Mouse (Mus musculus): ENCODE measurements around the gene Taf3.

Gene Taf3

GRCm38 (mm10) chr2:9893272-9893953, 155.0 kb downstream of the Taf3 start:
- in situ Hi-C loops (cut with MboI; ENCODE audit: low sequenced_read_pairs), result no loop called here

GRCm38 (mm10) chr2:9892541-9892940, 155.9 kb downstream of the Taf3 start:
- in situ Hi-C loops (cut with MboI; ENCODE audit: low sequenced_read_pairs), result no loop called here

- in situ Hi-C loops (cut with MboI; ENCODE audit: low sequenced_read_pairs), result no loop called here
Measured at GRCm38 (mm10) chr2:9890906-9891305, 157.5 kb downstream of the Taf3 start.

GRCm38 (mm10) chr2:9890251-9890650, 158.1 kb downstream of the Taf3 start:
- in situ Hi-C loops (cut with MboI; ENCODE audit: low sequenced_read_pairs), result no loop called here

GRCm38 (mm10) chr2:9889651-9890183, 158.7 kb downstream of the Taf3 start, which contains the start of gene Gata3:
Gene Gata3, minus strand, starts transcription at chr2:9890034.
- in situ Hi-C loops (cut with MboI; ENCODE audit: low sequenced_read_pairs), result no loop called here

GRCm38 (mm10) chr2:9888913-9889650, 159.3 kb downstream of the Taf3 start, which contains the start of gene 9230102O04Rik:
Gene 9230102O04Rik, minus strand, starts transcription at chr2:9889540.
- in situ Hi-C loops (cut with MboI; ENCODE audit: low sequenced_read_pairs), result no loop called here

- in situ Hi-C loops (cut with MboI; ENCODE audit: low sequenced_read_pairs), result no loop called here
Measured at GRCm38 (mm10) chr2:9887636-9888035, 160.8 kb downstream of the Taf3 start.

- in situ Hi-C loops (cut with MboI; ENCODE audit: low sequenced_read_pairs), result no loop called here
Measured at GRCm38 (mm10) chr2:9886921-9887610, 161.3 kb downstream of the Taf3 start.

GRCm38 (mm10) chr2:9886031-9886430, 162.4 kb downstream of the Taf3 start:
- in situ Hi-C loops (cut with MboI; ENCODE audit: low sequenced_read_pairs), result no loop called here

- in situ Hi-C loops (cut with MboI; ENCODE audit: low sequenced_read_pairs), result no loop called here
Measured at GRCm38 (mm10) chr2:9885217-9885770, 163.1 kb downstream of the Taf3 start.

GRCm38 (mm10) chr2:9884533-9885216, 163.7 kb downstream of the Taf3 start:
- in situ Hi-C loops (cut with MboI; ENCODE audit: low sequenced_read_pairs), result no loop called here

- in situ Hi-C loops (cut with MboI; ENCODE audit: low sequenced_read_pairs), result no loop called here
Measured at GRCm38 (mm10) chr2:9883803-9884532, 164.4 kb downstream of the Taf3 start.

- in situ Hi-C loops (cut with MboI; ENCODE audit: low sequenced_read_pairs), result no loop called here
Measured at GRCm38 (mm10) chr2:9882926-9883802, 165.2 kb downstream of the Taf3 start.

- in situ Hi-C loops (cut with MboI; ENCODE audit: low sequenced_read_pairs), result no loop called here
Measured at GRCm38 (mm10) chr2:9882371-9882925, 165.9 kb downstream of the Taf3 start.

- in situ Hi-C loops (cut with MboI; ENCODE audit: low sequenced_read_pairs), result no loop called here
Measured at GRCm38 (mm10) chr2:9881611-9882023, 166.8 kb downstream of the Taf3 start.

- in situ Hi-C loops (cut with MboI; ENCODE audit: low sequenced_read_pairs), result no loop called here
Measured at GRCm38 (mm10) chr2:9881051-9881591, 167.3 kb downstream of the Taf3 start, which contains the start of gene 4930412O13Rik. Gene 4930412O13Rik, plus strand, starts transcription at chr2:9881252.

GRCm38 (mm10) chr2:9880271-9880670, 168.1 kb downstream of the Taf3 start:
- in situ Hi-C loops (cut with MboI; ENCODE audit: low sequenced_read_pairs), result no loop called here

GRCm38 (mm10) chr2:9879493-9879892, 168.9 kb downstream of the Taf3 start:
- in situ Hi-C loops (cut with MboI; ENCODE audit: low sequenced_read_pairs), result no loop called here
